Mouse (Mus musculus) left cerebral cortex, adult 8-10 months (tissue): ENCODE measurements around the gene A930002H24Rik. TPM values are rescaled to one million over a fixed set of nuclear protein-coding genes. Genes with fewer than 3 reads are reported as not detected.
"Not testable (repeated sequence)": the region's sequence is repeated elsewhere in the genome, so short reads cannot be mapped to it uniquely, and the experiment has no call there.

Experiments used
- DNase-seq, 2 experiments: peaks; one replicate each; pipeline ENCODE4 v3.0.0; 2022; ENCODE audit warnings: low spot score in 2 of 2
- total RNA-seq, 4 experiments: library from RNA; stranded (reverse); gene quantifications; 2 replicates each; pipeline ENCODE4 v1.2.4; 2022

The A930002H24Rik gene
- 1 to 10 TPM in 1 of 4 experiments, not detected in 3; 1.1 TPM for total RNA-seq

DNA sequence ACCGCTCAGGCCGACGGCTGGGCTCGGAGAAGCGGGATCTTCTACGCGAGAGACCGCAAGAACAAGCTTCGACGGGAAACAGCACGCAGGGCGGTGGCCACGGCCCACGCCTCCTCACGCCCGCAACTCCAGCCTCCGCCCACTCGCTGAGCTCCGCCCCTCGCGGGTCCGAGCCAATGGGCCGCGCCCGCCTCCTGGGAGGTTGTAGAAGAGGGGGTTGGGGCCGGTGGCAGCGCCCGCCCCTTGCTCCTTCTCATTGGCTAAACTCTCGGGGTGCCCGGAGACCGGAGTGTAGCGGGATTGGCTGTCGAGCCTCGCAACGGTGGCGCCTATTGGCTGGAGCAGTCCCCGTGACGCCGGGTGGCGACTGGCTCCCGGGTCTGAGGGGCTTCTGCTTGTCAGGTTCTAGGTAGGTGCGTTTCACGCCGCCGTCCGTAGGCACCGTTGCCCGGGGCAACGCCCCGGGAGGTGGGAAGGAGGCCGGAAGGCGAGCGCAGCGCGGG lies at the start of gene A930002H24Rik:
Gene A930002H24Rik (minus strand): TSS at position 145 of the 503 bp plus-strand sequence.
- peak; percentile 95 to 99 for DNase-seq

DNA sequence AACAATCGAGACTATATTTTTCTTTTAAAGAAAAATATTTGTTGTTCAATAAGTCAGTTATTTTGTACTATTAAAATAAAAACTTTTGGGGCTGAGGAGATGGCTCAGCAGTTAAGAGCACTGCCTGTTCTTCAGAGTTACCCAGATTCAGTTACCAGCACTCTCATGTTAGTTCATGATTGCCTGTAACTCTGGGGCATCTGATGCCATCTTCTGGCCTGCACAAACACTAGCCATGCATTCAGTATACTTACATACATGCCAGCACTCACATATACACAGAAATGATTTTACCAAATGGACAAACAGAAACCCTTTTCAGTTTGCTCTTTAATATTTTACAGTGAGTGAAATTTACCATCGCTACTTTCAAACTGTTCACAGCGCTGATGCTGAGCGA lies 45.7 kb upstream of the A930002H24Rik start:
- no peak for DNase-seq

DNA sequence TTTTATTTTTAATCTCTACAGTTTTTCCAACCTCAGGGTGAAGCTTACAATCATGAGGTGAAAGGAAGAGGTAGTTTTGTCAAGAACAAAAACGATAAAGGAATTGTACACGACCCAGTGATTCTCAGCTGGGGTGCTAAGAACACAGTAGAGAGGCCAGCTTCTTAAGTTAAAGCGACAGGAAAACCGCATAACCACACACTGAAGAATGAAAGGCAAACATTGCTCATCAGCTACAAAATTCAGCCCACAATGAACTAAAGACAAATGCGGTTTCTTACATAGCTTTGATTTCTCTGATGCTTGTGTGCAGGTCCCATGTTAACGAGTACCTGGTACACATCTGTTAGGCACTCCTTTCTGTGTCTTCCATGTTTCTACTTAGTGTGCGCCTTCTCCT lies 33.5 kb upstream of the A930002H24Rik start:
- DNase-seq = no peak

DNA sequence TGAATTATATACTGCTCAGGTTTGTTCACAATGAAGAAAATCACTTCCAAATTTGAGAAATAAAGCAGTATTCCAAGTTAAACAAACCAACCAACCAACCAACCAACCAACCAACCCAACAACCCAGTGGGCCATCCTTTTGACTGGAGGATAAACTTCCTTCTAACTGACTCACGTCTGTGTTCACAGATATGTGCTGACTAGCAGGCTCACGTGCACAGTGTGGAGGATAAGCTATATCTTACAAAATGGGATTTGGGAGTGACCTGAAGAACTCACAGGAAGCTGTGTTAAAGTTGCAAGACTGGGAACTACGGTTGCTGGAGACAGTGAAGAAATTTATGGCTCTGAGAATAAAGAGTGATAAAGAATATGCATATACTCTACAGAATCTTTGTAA lies 32.2 kb upstream of the A930002H24Rik start:
- no peak for DNase-seq

DNA sequence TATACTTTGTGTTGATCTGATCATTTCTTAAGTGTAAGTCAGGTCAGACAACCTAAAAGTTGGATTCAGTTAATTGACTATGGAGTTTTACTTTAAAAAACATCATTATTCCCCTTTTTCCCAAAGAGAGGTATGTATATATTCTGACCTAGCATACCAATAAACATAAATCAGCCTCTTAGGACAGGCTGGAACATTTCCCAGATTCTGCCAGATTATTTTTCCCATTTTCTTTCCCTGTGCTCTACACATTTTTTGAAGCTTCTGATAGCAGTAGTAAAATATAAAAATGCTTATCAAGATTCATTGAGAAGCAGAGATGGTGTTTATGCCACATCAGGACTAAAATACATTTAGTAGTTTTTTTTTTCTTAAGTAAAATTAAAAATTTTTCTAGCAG lies 27.0 kb upstream of the A930002H24Rik start:
- no peak for DNase-seq

DNA sequence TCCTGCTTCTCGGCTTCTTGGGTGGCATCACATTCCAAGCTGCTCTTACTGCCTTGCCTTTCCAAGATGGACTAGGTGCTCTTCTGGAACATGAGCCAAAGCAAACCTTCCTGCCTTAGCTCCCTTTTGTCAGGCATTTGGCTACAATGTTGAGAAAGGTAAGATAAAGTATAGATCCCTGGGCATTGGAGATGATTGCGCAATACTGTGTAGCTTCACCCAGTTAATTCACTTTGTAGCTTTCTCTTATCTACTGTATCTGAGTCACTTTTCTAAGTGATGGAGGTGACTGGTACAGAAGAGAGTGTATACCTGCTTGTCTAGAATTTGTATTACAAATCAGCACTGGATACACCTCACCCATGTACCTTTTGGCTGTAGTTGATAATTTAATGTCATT lies 23.4 kb upstream of the A930002H24Rik start:
- no peak for DNase-seq

DNA sequence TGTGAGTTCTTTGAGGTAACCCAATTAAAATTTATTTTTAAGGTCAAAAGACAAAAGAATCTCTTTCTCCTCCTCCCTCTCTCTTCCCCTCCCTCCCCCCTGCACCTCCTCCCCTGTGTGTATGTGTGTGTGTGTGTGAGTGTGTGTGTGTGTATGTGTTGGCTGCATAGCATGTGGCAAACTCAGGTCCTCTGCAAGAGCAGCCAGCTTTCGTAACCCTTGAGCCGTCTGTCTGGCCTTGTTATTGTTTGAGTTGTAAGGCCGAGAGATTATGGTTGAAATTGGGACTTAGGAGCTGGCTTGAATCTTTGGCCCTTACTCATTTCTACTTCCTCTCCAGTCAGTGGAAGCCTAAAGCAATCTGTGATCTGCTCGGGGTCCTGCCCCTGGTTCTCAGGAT lies 16.4 kb upstream of the A930002H24Rik start:
- no peak for DNase-seq

DNA sequence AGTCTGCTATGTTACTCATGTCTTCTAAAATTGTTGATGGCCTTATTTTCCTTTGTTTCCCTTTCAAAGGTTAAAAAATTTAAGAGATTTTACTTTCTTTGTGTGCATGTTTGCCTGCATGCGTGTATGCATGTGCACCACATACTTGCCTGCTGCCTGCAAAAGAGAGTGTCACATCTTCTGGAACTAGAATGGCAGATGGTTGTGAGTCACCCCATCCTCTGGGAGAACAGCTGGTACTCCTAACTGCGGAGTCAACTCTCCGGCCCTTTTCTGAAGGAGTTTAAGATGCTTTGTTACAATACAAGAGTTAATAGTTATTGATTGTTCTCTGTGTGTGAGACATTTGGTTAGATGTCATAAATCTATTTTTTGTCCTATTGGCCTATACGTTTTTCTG lies 15.3 kb upstream of the A930002H24Rik start:
- DNase-seq = peak in 1 of 2 experiments; percentile 22

DNA sequence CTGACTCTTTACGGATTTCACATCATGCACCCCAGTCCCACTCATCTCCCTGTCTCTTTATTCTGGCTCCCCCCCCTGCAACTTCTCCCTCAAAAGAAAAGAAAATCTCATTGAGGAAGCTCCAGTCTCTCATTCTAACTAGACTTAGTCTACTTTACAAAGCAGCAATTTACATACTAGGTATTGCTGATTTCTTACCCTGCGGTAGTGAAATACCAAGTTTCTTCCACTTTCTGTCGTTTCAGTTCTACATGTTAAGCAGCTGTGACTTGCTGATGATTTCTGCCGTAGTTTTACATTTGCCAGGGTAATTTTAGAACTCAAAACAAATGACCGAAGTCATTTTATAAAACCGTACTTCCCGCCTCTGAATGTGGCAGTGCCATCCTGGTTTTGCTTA lies 8.2 kb upstream of the A930002H24Rik start:
- DNase-seq = no peak

DNA sequence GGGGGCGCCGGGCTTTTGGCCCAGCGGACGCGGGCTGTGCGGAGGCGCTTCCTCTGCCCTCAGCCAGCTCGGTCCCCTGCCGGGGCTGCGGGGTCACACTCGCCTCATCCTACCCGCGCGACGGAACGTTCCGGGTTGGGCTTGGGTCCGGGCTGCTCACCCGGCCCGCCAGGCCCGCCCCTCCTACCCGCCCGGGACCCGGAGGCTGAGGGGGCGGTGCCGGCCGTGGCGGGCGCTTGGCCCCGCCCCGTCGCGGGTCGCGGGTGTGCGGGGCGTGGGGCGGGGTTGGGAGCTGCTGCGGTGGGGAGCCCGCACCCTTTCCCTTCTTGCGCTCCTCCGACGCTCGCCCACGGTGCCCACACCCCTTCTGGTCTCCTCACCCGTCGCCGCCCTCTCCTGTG lies 580 bp upstream of the A930002H24Rik start:
- DNase-seq = no peak

DNA sequence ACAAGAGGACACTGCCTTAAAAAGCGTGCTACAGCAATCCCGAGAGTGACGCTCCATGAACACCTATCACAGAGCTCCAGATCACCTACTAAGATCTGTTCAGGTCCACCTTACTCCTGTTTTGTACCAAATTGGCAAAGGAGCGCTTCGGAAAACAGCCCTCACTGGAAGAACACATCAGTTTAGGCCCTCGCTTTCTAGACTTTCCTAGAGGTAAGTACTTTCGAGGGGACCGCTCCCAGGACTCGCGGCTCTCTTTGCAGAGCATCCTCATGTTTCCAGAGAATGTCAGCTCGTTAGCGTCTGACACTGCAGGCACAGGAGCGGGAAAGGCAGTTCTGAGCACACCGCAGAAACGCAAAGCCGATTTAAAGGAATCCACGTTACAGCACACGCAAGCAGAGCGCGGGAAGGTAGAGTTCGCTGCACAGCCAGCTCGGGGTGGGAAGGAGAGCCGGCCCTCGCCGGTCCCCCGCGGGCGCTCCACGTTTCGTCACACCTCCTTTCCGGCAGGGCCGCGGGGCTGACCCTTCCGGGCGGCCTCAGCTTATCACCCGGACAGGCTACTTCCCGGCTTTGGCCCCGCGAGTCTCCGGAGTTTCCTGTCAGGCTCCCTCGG lies 470 bp downstream of the A930002H24Rik start, which contains the start of gene Fer:
Gene Fer (plus strand): TSS at position 51 of the 619 bp plus-strand sequence.
- peak in 1 of 2 experiments; percentile 14 for DNase-seq

DNA sequence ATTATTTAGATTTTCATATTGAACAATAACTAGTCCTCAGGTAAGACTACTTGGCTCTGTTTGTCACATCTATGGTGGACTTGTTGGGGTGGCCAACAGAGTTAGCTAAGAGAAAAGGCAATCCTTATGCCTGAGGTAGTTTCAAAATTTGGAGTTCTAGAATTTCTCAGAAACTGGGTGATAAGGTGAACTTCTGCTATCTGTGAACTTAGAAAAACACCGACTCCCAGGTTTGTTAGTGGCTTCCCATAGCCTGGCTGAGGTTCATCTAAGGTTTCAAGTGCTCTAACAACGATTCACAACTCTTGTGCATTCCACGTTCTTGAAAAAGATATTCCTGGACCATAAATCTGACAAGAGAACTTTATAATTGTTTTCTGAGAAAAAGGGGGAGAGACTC lies 1.2 kb downstream of the A930002H24Rik start:
- no peak for DNase-seq

DNA sequence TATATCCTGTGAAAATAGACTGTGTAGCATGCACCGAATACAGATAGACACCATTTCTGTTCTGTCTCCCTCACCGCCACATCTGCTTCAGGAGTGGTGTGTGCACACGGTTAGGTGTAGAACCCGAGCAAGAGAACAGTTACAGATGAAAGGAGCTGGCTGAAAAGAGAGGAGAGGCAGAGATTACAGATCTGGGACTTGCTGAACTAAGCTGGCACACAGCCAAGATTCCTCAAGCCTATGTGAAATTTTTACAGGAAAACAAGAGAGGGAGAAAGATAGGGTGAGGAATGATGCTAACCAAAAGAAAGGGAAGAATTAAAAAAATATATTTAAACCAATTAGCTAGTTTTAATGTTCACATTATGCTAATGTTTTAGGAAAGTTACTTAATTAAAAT lies 2.6 kb downstream of the A930002H24Rik start:
- DNase-seq = no peak

DNA sequence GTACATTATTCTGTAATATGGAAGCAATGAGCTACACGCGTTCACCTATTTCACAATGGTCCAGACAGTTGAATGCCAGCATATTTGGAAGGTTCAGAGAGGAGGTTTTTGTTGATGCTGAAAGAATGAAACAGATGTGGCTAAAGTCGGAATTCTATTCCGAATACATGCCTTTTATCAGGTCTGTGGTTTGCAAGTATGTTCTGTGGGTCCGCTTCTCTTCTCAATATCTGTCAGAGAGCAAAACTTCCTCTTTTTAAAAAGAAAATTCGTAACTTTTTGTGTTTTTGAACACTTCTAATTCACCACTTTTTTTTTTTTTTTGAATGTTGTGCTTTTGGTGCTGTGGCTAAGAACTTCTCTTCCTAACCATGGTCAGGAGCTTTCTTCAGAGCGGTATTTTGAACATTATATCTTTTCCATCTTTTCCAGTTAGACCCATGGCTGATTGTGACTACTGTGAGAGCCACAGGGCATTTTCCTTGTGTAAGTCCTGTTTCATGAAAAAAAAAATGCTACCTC lies 6.5 kb downstream of the A930002H24Rik start:
- DNase-seq = no peak

DNA sequence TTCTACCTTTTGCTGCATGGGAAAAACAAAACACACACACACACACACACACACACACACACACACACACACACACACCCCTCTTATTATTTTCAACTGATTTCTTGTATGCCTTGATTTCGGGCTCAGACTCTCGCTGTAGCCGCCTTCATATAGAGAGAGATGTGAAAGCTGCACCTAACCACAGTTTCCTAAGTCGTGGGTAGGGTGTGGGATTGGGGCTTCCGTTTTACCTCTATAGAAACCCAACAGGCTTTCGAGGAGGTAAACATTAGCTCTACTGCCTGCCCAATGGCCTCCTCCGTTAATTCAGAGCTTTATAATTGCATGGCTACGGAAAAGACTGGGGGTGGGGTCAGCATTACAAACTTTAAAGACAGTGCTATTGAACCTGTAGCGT lies 13.6 kb downstream of the A930002H24Rik start:
- DNase-seq = no peak

DNA sequence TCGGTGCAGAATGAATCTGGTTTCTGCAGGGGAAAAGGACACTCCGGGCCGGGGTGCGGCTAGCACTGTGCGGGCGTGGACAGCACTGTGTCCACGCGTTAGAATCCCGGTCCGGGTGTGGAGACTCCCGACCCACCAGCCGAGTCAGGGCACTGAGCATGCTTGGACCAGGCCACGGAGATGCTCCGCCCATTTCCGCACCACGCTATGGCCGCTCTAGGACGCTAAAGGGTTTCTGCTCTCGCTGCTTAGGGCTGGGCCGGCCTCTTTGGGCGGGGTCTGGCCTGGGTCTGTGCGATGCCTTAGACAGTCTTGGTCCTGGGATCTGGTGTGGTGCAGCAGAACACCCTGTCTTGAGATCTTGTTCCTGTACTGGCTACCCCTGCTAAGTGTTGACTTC lies 14.0 kb downstream of the A930002H24Rik start:
- peak; percentile 58 to 83 for DNase-seq

DNA sequence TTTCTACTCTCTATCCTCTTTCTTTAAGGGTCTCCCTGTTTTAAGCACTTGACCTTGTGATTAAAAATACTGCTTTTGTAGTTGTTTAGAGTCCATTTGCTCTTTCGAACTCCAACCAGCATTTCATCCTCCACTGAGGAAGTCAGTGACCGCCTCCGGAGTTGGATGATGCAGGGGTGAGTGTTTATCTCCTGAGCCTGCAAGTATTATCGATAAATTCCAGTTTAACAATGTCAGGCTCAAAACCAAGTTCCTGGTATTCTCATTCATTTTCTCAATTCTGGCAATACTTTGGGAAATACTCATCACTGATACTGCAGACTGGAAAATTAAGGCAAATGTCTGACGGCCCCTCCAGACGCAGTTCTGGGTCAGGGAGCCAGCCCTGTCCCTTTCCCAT lies 14.4 kb downstream of the A930002H24Rik start:
- no peak for DNase-seq

DNA sequence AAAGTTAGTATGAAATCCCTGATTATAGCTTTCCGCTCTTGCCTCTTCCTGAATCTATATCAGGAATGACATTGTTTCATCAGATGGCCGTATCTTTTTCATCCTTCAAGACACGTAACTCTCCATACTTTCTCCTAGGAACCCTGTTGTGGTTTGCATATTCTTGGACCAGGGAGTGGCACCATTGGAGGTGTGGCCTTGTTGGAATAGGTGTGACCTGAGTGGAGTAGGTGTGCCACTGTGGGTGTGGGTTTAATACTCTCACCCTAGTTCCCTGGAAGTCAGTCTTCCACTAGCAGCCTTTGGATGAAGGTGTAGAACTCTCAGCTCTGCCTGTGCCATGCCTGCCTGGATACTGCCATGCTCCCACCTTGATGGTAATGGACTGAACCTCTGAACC lies 17.8 kb downstream of the A930002H24Rik start:
- not testable (repeated sequence) for DNase-seq

DNA sequence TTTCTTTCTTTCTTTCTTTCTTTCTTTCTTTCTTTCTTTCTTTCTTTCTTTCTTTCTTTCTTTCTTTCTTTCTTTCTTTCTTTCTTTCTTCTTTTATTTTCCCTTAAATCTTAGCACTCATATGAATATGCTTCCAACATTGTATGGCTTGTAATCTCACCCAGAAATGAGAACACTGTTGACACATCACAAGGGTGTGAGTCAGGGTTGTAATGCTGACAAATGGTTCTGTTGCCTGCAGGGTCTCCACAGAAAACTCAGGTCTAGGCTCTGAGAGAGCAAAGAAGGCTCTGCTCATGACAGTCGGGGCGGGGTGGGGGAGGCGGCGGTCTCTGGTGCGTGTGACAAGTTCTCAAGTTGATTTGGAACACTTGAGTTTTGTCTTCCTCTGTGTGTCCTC lies 18.7 kb downstream of the A930002H24Rik start:
- no peak for DNase-seq

DNA sequence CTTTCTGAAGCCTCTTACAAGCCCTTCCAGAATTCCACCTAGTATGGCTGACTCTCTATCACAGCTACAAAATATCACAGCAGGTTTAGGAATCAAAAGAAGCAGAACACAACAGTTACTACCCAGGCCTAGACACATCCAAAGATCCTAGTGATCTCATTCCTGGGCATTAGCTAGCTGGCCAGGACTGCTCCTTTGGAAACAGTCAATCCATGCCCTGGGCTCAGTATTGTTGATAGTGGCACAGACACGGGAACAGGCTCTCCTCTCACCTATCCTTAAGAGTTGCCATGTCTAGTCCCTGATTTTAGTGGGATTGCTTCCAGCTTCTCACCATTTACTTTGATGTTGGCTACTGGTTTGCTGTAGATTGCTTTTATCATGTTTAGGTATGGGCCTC lies 21.4 kb downstream of the A930002H24Rik start:
- no peak for DNase-seq

DNA sequence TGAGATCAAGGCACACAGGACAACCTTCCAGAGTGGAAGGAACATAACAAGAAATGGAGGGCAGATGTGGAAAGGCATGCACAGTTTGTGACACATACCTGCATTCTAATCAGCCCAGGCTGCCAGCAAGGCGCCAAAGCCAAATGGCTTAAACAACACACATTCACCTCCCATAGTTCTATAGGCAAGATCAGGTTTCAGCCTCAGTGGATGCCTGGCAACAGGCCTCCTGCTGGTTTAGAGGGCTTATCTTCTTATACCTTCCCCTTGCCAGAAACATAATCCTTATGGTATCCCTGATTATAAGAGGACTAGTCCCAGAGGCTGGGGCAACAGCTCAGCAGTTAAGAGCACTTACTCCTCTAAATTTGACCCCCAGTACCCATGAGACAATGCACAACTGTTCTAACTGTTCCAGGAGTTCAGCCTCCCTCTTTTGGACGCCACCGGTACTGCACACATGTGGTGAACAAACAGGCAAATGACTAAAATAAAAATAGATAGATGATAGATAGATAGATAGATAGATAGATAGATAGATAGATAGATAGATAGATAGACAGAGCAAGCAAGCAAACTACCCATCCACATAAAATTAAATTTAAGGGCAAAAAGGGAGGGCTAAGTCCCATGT lies 23.8 kb downstream of the A930002H24Rik start:
- DNase-seq = no peak

DNA sequence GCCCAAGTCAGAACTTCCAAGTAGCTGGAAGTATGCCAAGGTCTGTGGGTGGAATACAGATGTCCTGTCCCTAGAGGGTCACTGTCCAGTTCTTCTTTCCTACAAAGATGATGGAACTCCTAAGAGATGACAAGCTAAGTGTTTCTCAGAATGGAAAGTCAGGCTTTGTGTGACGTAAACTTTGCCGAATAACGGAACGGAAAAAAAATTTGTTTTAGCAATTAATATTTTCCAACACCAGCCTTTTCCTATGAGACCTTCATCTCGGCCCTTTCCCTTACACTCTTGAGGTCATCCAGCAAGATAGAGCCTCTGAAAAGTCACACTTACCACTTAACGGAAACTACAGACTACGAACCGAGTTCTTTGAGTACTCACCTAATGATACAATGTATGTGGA lies 25.4 kb downstream of the A930002H24Rik start:
- DNase-seq = no peak

DNA sequence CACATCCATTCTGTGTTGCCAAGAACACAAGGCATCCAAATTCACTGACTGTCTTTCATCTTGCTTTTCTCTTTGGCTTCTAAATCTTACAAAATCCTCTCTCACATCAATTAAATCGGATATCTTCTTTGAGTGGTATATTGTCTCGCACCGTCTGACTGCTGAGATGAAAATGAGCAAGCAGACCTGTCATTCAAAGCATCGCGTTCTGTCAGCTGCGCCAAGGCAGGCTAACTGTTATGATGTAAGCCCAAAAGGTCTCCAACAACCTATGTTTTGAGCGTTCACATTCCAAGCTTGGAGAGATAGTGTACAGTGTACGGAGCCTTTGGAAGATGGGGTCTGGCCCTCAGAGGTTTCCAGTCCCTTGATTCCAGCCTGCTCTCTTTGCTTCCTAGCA lies 26.9 kb downstream of the A930002H24Rik start:
- no peak for DNase-seq
